Mouse (Mus musculus): ENCODE measurements at regions not wholly inside any gene's neighbourhood (a gene's known extent, or its start where the extent isn't known, plus 50 kb on each side); places are given as distances from the start of the nearest gene placed in this dataset.

GRCm38 (mm10) chrX:19400046-19400445, 81.1 kb downstream of the Tex13c3 start:
- CTCF ChIA-PET = interaction anchor here (0.6 kb wide), 1 partner anchor 563 kb away, joined by 17 read pairs; no protein-coding TSS in a partner anchor

Measured in spleen, embryonic (tissue).